Mouse (Mus musculus) c-Kit-positive CD71-positive TER-119-negative erythroid progenitor cells, embryonic 14.5 days (primary cell): ENCODE measurements around the gene Ebf1.
"Not testable (repeated sequence)": the region's sequence is repeated elsewhere in the genome, so short reads cannot be mapped to it uniquely, and the experiment has no call there.

ENCODE experiments used
- DNase-seq: peaks from one replicate; pipeline ENCODE4 v3.0.0-alpha.2; 2013; ENCODE audit warnings: low read depth

Ebf1 gene

DNA sequence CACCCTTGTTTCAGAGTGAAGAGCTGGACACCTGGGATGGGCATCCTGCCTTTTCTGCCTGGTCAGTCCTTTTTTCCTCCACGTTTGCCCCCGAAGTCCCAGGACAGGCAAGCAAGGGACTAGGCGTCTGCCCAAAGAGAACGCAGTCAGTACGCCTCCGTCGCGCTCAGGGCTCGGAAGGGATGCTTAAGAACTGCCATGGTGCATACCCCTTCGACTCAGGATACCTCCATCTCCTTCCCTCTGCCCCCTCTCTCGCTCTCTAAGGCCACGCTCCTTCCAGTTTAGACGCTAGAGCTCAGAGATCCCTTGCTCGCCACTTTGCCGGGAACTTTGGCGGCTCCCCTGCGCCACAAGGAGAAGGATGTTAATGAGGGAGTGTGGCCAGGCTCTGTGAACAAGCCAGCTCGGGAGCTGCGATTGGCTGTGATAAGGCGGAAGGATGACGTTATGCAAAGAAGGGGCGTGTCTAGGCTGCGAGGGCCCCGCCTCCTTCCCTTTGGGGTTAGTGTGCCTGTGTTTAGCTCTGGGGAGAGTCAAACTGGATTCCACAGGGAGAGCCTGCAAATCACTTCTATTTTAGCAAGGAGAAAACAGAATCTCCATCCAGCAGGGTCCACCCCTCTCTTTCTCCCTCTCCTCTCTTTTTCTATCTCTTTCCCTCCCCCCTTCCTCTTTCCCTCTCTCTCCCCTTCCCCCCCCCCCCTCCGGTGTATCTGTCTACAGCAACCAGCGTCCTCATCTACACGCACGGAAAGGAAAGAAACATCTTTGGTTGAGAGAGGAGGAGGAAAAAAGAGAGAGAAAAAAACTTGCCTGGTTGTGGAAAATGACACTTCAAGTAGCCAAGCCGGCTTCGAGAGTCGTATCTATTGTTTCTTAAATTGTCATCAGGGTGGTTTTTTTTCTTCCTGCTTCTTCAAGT lies at the start of gene Ebf1:
Gene Ebf1, plus strand, starts transcription at position 530 of the 925 bp plus-strand sequence.
- peak; percentile 65 for DNase-seq

GRCm38 (mm10) chr11:44570336-44570735 lies 46.8 kb upstream of the Ebf1 start:
- not testable (repeated sequence) for DNase-seq

DNA sequence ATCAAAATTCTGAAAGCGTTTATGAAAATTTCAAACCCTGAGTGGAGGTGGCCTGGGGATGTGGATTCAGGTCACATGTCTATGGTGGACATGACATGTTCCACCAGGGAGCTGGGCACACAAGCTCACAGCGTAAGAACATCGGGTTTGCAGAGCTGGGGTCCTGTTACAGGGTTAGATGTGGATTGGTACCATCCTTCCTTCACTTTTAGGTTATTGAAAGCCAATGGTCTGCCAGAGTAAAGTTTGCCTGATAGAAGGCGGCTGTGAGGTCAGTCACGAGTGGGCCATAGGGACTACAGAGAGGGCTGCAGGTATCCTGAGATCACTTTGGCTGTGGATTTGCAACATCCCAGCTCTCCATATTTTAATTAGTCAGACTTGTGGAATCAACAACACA lies 44.3 kb upstream of the Ebf1 start:
- DNase-seq: no peak

- DNase-seq: no peak
Measured at GRCm38 (mm10) chr11:44573396-44573795, 43.7 kb upstream of the Ebf1 start.

- no peak for DNase-seq
Measured at GRCm38 (mm10) chr11:44574391-44574790, 42.7 kb upstream of the Ebf1 start.

DNA sequence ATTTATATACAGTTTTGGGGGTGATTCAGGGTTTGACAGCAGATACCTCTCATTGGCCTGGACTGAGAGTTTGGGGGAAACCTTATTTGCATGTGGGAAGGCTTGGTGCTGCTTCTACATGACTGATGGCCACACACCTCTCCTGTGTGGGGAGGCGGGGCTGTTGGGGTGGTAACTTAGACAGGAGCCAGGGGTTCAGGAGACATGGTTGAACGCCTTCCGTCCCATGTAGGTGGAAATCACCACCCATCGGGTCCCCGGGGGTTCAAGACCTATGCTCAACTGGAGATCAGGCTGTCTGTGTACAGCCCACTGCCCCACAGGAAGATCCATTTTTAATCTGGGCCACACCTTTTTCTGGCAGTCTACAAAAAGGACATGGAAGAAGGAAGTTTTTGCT lies 42.3 kb upstream of the Ebf1 start:
- no peak for DNase-seq

- DNase-seq: no peak
Measured at GRCm38 (mm10) chr11:44577911-44578310, 39.2 kb upstream of the Ebf1 start.

DNA sequence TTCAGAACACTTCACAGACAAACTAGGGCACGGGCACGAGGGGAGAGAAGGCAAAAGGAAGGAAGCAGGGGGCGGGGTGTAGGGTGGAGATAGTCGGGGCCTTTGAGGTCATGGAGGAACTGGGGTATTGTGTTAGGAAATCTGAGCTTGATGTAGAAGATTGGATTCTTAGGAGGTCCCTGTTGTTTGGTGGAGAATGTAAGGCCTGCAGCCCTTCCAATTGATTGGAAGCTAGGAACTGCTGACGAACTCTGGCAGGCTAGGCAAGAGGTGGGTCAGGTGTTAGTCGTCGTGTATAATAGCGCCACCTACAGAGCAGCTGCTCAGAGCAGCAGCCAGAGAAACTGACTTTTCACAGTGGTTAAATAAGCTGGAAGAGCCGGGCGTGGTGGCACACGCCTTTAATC lies 35.8 kb upstream of the Ebf1 start:
- peak; percentile 51 for DNase-seq

DNA sequence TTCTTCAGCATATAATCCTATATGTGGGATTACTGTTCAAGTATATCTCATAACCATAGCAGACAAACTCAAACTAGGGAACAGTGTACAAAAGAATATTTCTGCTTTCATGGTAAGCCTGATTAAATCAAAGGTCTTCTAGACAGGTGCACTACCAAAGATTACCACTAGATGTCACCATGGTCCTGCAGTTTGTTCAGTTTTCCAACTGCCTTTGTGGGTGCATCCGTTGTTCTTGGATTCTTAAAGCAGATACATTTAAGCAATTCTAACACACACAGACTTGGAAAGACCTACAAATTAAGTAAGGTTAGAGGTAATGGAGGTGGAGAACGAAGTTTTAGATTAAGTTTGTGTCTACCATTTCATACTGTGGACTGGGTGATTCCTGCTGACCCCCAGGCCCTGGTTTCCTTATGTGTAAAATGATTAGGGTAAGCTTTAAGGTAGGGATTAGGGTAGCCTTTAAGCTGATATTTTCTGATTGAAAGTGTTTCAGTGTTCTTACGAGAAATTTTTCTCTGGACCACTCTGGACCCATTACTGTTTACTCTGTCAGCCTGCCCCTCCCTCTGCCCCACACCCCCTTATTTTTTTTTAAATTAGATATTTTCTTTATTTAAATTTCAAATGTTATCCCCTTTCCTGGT lies 30.9 kb upstream of the Ebf1 start:
- peak; percentile 60 for DNase-seq

DNA sequence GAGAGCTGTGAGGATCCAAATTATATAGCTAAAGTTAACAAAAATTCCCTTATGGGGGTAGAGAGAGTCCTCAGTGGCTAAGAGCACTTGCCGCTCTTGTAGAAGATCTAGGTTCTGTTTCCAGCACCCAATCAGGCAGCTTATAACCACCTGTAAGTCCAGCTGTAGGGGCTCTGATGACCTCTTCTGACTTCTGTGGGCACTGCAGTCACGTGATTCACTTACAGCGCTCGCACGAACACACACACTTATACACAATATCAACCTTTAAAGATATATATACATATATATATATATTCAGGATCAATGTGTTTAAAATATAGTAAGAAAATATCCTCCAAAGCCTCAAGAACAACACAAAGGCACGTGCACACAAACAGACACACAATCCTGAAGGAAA lies 24.1 kb upstream of the Ebf1 start:
- no peak for DNase-seq

GRCm38 (mm10) chr11:44594768-44595167 lies 22.3 kb upstream of the Ebf1 start:
- no peak for DNase-seq

GRCm38 (mm10) chr11:44606881-44607280 lies 10.2 kb upstream of the Ebf1 start:
- no peak for DNase-seq

- DNase-seq: no peak
Measured at GRCm38 (mm10) chr11:44608646-44609045, 8.5 kb upstream of the Ebf1 start.

GRCm38 (mm10) chr11:44610971-44611781 lies 5.9 kb upstream of the Ebf1 start:
- peak; percentile 32 for DNase-seq

DNA sequence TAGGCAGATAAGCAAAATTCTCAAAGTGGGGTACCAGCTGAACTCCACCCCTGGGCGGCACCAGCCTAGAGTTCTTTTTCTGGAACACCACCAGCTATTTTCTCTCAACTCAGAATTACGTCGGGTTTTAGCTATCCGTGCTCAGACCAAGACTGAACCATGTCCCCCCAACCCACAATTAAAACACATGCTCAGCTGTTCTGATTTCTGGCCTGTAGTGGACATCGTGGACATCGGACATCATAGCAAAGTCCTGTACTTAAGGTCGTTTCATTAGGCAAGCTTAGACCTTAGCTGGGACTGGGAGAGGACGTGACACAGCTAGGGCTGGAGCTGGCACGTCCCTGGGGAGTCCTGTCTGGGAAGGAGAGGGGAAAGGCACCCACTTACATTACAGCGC lies 5.0 kb upstream of the Ebf1 start:
- no peak for DNase-seq

- DNase-seq: no peak
Measured at GRCm38 (mm10) chr11:44612681-44613410, 4.3 kb upstream of the Ebf1 start.

- no peak for DNase-seq
Measured at GRCm38 (mm10) chr11:44613411-44614180, 3.5 kb upstream of the Ebf1 start.

GRCm38 (mm10) chr11:44616078-44616787 lies 884 bp upstream of the Ebf1 start:
- DNase-seq: no peak

DNA sequence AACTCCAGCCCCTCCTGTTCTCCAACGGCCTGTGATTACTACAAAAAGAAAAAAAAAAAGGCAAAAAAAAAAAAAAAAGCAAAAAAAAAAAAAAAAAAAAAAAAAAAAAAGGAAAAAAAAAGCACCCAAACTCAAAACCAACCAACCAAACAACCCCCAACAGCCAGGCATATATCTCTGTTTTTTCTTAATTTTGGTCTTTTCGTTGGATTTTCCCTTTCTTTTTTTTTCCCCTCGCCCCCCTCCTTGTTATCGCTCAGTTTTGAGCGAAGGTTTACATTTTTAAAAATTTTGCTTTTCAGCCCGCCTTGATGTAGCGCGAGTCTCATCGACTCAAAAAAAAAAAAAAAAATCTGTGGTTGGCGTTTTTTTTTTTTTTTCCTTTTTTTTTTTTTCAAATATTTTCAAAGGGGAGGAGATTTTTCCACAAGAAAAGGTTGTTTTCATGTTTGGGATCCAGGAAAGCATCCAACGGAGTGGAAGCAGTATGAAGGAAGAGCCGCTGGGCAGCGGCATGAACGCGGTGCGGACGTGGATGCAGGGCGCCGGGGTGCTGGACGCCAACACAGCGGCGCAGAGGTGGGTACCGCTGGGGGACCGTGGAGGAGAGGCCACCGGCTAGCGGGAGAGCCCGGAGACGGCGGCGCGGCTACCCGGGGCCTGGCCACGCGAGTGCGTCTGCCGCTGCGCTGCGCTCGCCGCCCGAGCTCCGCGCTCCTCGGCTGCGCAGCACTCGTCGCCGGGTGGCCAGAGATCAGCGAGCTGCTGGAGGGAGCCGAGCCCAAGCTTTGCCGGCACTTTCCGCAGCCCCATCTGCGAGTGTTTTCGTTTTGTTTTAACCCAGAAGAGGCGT lies 843 bp downstream of the Ebf1 start:
- no peak for DNase-seq
